Mouse (Mus musculus): ENCODE measurements around the gene Hoxd10. TPM values are rescaled to one million over a fixed set of nuclear protein-coding genes. Genes with fewer than 3 reads are reported as not detected.

The Hoxd10 gene
- total RNA-seq, 2 experiments from 2014 or later = not detected

- no peak for ATAC-seq (replicated peaks; ENCODE audit: low FRiP score, low TSS enrichment, poor library complexity, severe bottlenecking)
These were observed 12.8 kb downstream of the Hoxd10 start, which contains the start of gene Hoxd8 for GRCm38 (mm10) chr2:74704393-74704998. Hoxd8 (plus strand) TSS chr2:74704615.

GRCm38 (mm10) chr2:74704999-74705466 lies 13.3 kb downstream of the Hoxd10 start:
- no peak for ATAC-seq (replicated peaks; ENCODE audit: low FRiP score, low TSS enrichment, poor library complexity, severe bottlenecking)

GRCm38 (mm10) chr2:74705467-74706089 lies 13.9 kb downstream of the Hoxd10 start:
- no peak for ATAC-seq (replicated peaks; ENCODE audit: low FRiP score, low TSS enrichment, poor library complexity, severe bottlenecking)

GRCm38 (mm10) chr2:74706393-74706960 lies 14.8 kb downstream of the Hoxd10 start:
- no peak for ATAC-seq (replicated peaks; ENCODE audit: low FRiP score, low TSS enrichment, poor library complexity, severe bottlenecking)

GRCm38 (mm10) chr2:74707599-74707998 lies 15.9 kb downstream of the Hoxd10 start:
- ATAC-seq (replicated peaks; ENCODE audit: low FRiP score, low TSS enrichment, poor library complexity, severe bottlenecking) = no peak

GRCm38 (mm10) chr2:74708676-74709075 lies 17.0 kb downstream of the Hoxd10 start:
- ATAC-seq (replicated peaks; ENCODE audit: low FRiP score, low TSS enrichment, poor library complexity, severe bottlenecking) = no peak

GRCm38 (mm10) chr2:74709465-74710419 lies 18.0 kb downstream of the Hoxd10 start:
- no peak for ATAC-seq (replicated peaks; ENCODE audit: low FRiP score, low TSS enrichment, poor library complexity, severe bottlenecking)

- no peak for ATAC-seq (replicated peaks; ENCODE audit: low FRiP score, low TSS enrichment, poor library complexity, severe bottlenecking)
These were observed 19.3 kb downstream of the Hoxd10 start for GRCm38 (mm10) chr2:74710929-74711543.

GRCm38 (mm10) chr2:74711721-74712621 lies 20.2 kb downstream of the Hoxd10 start, which contains the start of the genes Hoxd3 and Hoxd4:
Hoxd3 (plus strand) TSS chr2:74711927.
Hoxd4 (plus strand) TSS chr2:74711929.
- no peak for ATAC-seq (replicated peaks; ENCODE audit: low FRiP score, low TSS enrichment, poor library complexity, severe bottlenecking)

- ATAC-seq (replicated peaks; ENCODE audit: low FRiP score, low TSS enrichment, poor library complexity, severe bottlenecking) = no peak
These were observed 21.8 kb downstream of the Hoxd10 start for GRCm38 (mm10) chr2:74713239-74714150.

GRCm38 (mm10) chr2:74714156-74714789 lies 22.5 kb downstream of the Hoxd10 start:
- ATAC-seq (replicated peaks; ENCODE audit: low FRiP score, low TSS enrichment, poor library complexity, severe bottlenecking) = no peak

GRCm38 (mm10) chr2:74714881-74715280 lies 23.2 kb downstream of the Hoxd10 start:
- ATAC-seq (replicated peaks; ENCODE audit: low FRiP score, low TSS enrichment, poor library complexity, severe bottlenecking) = no peak

- peak; percentile 96 for ATAC-seq (replicated peaks; ENCODE audit: low FRiP score, low TSS enrichment, poor library complexity, severe bottlenecking)
These were observed 23.9 kb downstream of the Hoxd10 start for GRCm38 (mm10) chr2:74715504-74716241.

- no peak for ATAC-seq (replicated peaks; ENCODE audit: low FRiP score, low TSS enrichment, poor library complexity, severe bottlenecking)
These were observed 28.7 kb downstream of the Hoxd10 start for GRCm38 (mm10) chr2:74720384-74720783.

GRCm38 (mm10) chr2:74720955-74721491 lies 29.3 kb downstream of the Hoxd10 start:
- ATAC-seq (replicated peaks; ENCODE audit: low FRiP score, low TSS enrichment, poor library complexity, severe bottlenecking) = no peak

- no peak for ATAC-seq (replicated peaks; ENCODE audit: low FRiP score, low TSS enrichment, poor library complexity, severe bottlenecking)
These were observed 30.2 kb downstream of the Hoxd10 start for GRCm38 (mm10) chr2:74721882-74722281.

All from megakaryocyte-erythroid progenitor cell, adult 5-6 weeks (primary cell).